Mouse (Mus musculus): Measurements from ENCODE around the gene Kctd2.

DNA sequence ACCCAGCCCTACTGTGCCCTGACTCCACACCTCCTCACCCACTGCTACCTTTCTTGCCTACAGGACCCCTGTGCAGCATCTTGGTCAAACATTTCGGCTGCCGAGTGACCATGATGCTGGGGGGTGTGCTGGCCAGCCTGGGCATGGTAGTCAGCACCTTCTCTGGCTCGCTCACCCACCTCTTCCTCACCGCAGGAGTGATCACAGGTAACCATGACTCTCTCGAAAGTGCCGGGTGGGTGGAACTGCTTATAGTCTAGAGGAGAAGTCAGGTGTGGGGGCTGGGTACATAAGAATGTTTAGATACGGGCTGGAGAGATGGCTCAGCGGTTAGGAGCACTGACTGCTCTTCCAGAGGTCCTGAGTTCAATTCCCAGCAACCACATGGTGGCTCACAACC, 44.9 kb downstream of the Kctd2 start:
- no peak for TF ChIP-seq CTCF (IDR thresholded peaks at IDR 0.05; ENCODE audit: control insufficient read depth, insufficient read depth, low read length)
- no peak for TF ChIP-seq POLR2A (IDR thresholded peaks at IDR 0.05; ENCODE audit: borderline replicate concordance, control insufficient read depth, low read depth, low read length)

Measured in bone marrow, adult 2 months (tissue).